Mouse (Mus musculus): ENCODE data around the gene Flywch2. TPM values are rescaled to one million over a fixed set of nuclear protein-coding genes. Genes with fewer than 3 reads are reported as not detected.
"Not testable (repeated sequence)": the region's sequence is repeated elsewhere in the genome, so short reads cannot be mapped to it uniquely, and the experiment has no call there.

Gene Flywch2
- polyA plus RNA-seq, 2 experiments from 2014 or later, result 2.2 to 3.2 TPM

GRCm38 (mm10) chr17:23790269-23791078 lies 4.6 kb upstream of the Flywch2 start, which contains the start of gene Srrm2:
Gene Srrm2, plus strand, starts transcription at chr17:23790532.
- peak; percentile 47 for ATAC-seq

- ATAC-seq, result no peak
Observed at GRCm38 (mm10) chr17:23789749-23790268, 3.9 kb upstream of the Flywch2 start.

- ATAC-seq, result no peak
Observed at GRCm38 (mm10) chr17:23788973-23789372, 3.1 kb upstream of the Flywch2 start.

GRCm38 (mm10) chr17:23786510-23786931 lies 640 bp upstream of the Flywch2 start:
- peak; percentile 9 for ATAC-seq

GRCm38 (mm10) chr17:23783352-23783751 lies 2.5 kb downstream of the Flywch2 start:
- ATAC-seq, result no peak

GRCm38 (mm10) chr17:23778447-23778846 lies 7.4 kb downstream of the Flywch2 start:
- no peak for ATAC-seq

- no peak for ATAC-seq
Observed at GRCm38 (mm10) chr17:23777141-23777540, 8.7 kb downstream of the Flywch2 start.

GRCm38 (mm10) chr17:23776216-23776615 lies 9.7 kb downstream of the Flywch2 start:
- no peak for ATAC-seq

GRCm38 (mm10) chr17:23774090-23774489 lies 11.8 kb downstream of the Flywch2 start:
- peak; percentile 48 for ATAC-seq

- no peak for ATAC-seq
Observed at GRCm38 (mm10) chr17:23773676-23774075, 12.2 kb downstream of the Flywch2 start.

- ATAC-seq, result not testable (repeated sequence)
Observed at GRCm38 (mm10) chr17:23772219-23772556, 13.7 kb downstream of the Flywch2 start.

- ATAC-seq, result peak; percentile 97
Observed at GRCm38 (mm10) chr17:23771284-23772218, 14.3 kb downstream of the Flywch2 start, which contains the start of gene Flywch1. Gene Flywch1, minus strand, starts transcription at chr17:23771602.

- peak; percentile 3 for ATAC-seq
Observed at GRCm38 (mm10) chr17:23770896-23771283, 15.0 kb downstream of the Flywch2 start.

GRCm38 (mm10) chr17:23770493-23770892 lies 15.4 kb downstream of the Flywch2 start:
- ATAC-seq, result no peak

GRCm38 (mm10) chr17:23762976-23763375 lies 22.9 kb downstream of the Flywch2 start:
- no peak for ATAC-seq

- no peak for ATAC-seq
Observed at GRCm38 (mm10) chr17:23761155-23761554, 24.7 kb downstream of the Flywch2 start.

GRCm38 (mm10) chr17:23760231-23760630 lies 25.6 kb downstream of the Flywch2 start:
- no peak for ATAC-seq

GRCm38 (mm10) chr17:23758801-23759200 lies 27.1 kb downstream of the Flywch2 start:
- ATAC-seq, result no peak

GRCm38 (mm10) chr17:23757581-23757980 lies 28.3 kb downstream of the Flywch2 start:
- no peak for ATAC-seq

GRCm38 (mm10) chr17:23755689-23756088 lies 30.2 kb downstream of the Flywch2 start:
- ATAC-seq, result no peak

GRCm38 (mm10) chr17:23749400-23750191 lies 36.3 kb downstream of the Flywch2 start:
- no peak for ATAC-seq

Measured in activated CD4-positive, CD25-positive, alpha-beta regulatory T cell, adult 4 months (primary cell).